Mouse (Mus musculus) megakaryocyte, embryonic 14.5 days (primary cell): ENCODE data around the gene Zkscan5.

ENCODE experiments used
- FLI1 ChIP-seq: IDR thresholded peaks from 2 replicates; pipeline ENCODE4 v1.6.1; 2012; ENCODE audit warnings: low read length, inconsistent platforms, mixed read lengths
- GATA1 ChIP-seq: IDR thresholded peaks from 3 replicates; pipeline ENCODE4 v1.6.1; 2012; ENCODE audit warnings: mixed read lengths, low read length, inconsistent platforms, borderline replicate concordance

DNA sequence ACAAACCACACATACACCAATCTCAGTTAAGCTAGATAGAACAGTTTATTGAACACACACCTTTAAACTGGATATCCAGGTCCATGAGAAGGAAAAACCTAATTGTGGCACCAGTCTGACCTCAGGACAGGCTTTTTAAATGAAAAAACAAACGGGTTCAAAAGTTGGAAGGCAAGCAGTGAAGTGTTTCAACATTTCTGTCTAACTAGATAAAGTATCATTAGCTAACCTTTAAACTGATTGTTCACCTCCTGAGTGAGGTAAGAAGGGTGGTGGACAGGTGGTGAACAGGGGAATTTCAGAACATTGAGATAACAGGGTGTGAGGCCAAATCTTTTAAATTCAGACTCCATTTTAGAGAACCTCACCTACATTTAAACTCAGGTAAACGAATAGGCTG lies 22.1 kb downstream of the Zkscan5 start:
- TF ChIP-seq GATA1 (no peak), FLI1 (no peak)
